Mouse (Mus musculus) limb, embryonic 14.5 days (tissue): ENCODE data around the gene Gpr15. TPM values are rescaled to one million over a fixed set of nuclear protein-coding genes. Genes with fewer than 3 reads are reported as not detected.

Source experiments
- ATAC-seq: fragments of 200-750 bp; cut with Nextera tagmentation; 2 replicates; pipeline ENCODE4 v1.8.0; 2017; ENCODE audit warnings: low read depth, moderate number of reproducible peaks, moderate TSS enrichment; ENCODE audit not compliant: low FRiP score
- DNase-seq: peaks from one replicate; pipeline ENCODE4 v3.0.0-alpha.2; 2015; ENCODE audit warnings: low spot score
- H3K27ac ChIP-seq: fragments of 300-500 bp; sonication (generic); replicated peaks from 2 replicates; pipeline ENCODE4 v1.5.1; 2014; ENCODE audit warnings: low read depth, mild to moderate bottlenecking, low read length, moderate library complexity, mixed read lengths
- H3K27me3 ChIP-seq: fragments of 300-500 bp; sonication (generic); 2 replicates; pipeline ENCODE4 v1.6.1; 2014; ENCODE audit warnings: low read length, mixed read lengths; ENCODE audit not compliant: control insufficient read depth, insufficient read depth
- H3K36me3 ChIP-seq: fragments of 300-500 bp; sonication (generic); 2 replicates; pipeline ENCODE4 v1.6.1; 2014; ENCODE audit warnings: mild to moderate bottlenecking, low read length, moderate library complexity, mixed read lengths; ENCODE audit not compliant: control insufficient read depth, insufficient read depth
- H3K4me1 ChIP-seq: fragments of 300-500 bp; sonication (generic); 2 replicates; pipeline ENCODE4 v1.6.1; 2014; ENCODE audit warnings: antibody characterized with exemption, low read length, mixed read lengths; ENCODE audit not compliant: control insufficient read depth, insufficient read depth
- H3K4me2 ChIP-seq: fragments of 300-500 bp; sonication (generic); replicated peaks from 2 replicates; pipeline ENCODE4 v1.6.1; 2014; ENCODE audit warnings: low read depth, mild to moderate bottlenecking, low read length, moderate library complexity; ENCODE audit not compliant: severe bottlenecking
- H3K4me3 ChIP-seq: fragments of 300-500 bp; sonication (generic); replicated peaks from 2 replicates; pipeline ENCODE4 v1.5.1; 2014; ENCODE audit warnings: low read length
- H3K9ac ChIP-seq: fragments of 300-500 bp; sonication (generic); 2 replicates; pipeline ENCODE4 v1.6.1; 2014; ENCODE audit warnings: mild to moderate bottlenecking, low read depth, low read length, moderate library complexity; ENCODE audit not compliant: severe bottlenecking
- H3K9me3 ChIP-seq: fragments of 300-500 bp; sonication (generic); 2 replicates; pipeline ENCODE4 v1.6.1; 2016; ENCODE audit warnings: low read length; ENCODE audit not compliant: control insufficient read depth
- POLR2A ChIP-seq: fragments of 200-500 bp; IDR thresholded peaks from 2 replicates; pipeline ENCODE4 v1.8.0; 2012; ENCODE audit warnings: inconsistent platforms, mild to moderate bottlenecking, moderate library complexity, borderline replicate concordance; ENCODE audit not compliant: insufficient read depth, insufficient read length; ENCODE audit errors: extremely low read depth
- WGBS: fragments of 180-500 bp; shearing (Covaris S2); extraction: QIAGEN DNeasy Blood & Tissue Kit; methylation state at CpG from one replicate; pipeline ENCODE4 v1.1.7; 2014; 5-methylcytosine and 5-hydroxymethylcytosine counted together
- polyA plus RNA-seq, 2 experiments: library from polyadenylated mRNA; depleted of rRNA in 1 of 2; stranded (reverse) in 1 of 2; unstranded in 1 of 2; fragments of >200 nt; fragmentation: Nextera tagmentation in 1 of 2; extraction: Ambion mirVana in 1 of 2; gene quantifications; 2 replicates each; pipeline versions ENCODE4 v1.2.1 to v1.2.3; 2012 to 2014

Gpr15 gene
- polyA plus RNA-seq, 2 experiments = 0.05 to 0.15 TPM

DNA sequence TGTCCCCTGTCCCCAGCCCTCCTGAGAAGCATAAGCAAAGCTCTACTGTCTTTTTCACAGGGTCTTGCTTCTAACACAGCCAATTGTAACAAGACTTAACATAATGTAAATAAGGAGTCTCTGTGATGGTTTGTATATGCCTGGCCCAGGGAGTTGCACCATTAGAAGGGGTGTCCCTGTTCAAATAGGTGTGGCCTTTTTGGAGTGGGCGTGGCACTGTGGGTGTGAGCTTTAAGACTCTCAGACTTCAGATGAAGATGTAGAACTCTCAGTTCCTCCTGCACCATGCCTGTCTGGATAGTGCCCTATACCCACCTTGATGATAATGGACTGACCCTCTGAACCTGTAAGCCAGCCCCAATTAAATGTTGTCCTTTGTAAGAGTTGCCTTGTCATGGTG lies 19.9 kb upstream of the Gpr15 start:
- no peak for TF ChIP-seq POLR2A
- DNase-seq (no peak), ATAC-seq (no peak)
- H3K9me3 ChIP-seq = no peaks in the 10 kb centered on the region
- no peaks in the 10 kb centered on the region for H3K27me3 ChIP-seq
- H3K27ac ChIP-seq = no peak overlapping the region
- no peaks in the 10 kb centered on the region for H3K4me1 ChIP-seq
- no peak overlapping the region for H3K9ac ChIP-seq
- no peak overlapping the region for H3K4me2 ChIP-seq
- peaks cover 21% of the 10 kb centered on the region for H3K36me3 ChIP-seq
- 95% methylated on average over 1 of the region's 1 CpGs for WGBS
- no peak overlapping the region for H3K4me3 ChIP-seq

DNA sequence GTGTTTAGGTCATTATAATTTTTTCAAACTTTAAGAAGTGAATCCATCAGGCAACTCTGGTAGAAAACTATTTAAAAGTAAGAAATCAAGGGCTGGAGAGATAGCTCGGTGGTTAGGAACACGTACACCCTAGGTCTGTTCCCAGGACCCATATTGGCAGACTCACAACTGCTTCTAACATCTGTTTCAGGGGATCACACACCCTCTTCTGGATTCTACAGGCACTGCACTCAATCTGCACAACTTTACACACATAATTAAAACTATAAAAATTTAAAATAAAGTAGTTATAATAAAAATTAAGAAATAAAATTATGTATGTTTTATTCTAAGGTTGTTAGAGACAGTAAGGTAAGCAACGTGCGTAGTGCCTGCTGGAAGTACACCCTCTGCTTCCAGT lies 19.3 kb upstream of the Gpr15 start:
- no peak overlapping the region for H3K4me2 ChIP-seq
- peaks cover 27% of the 10 kb centered on the region for H3K36me3 ChIP-seq
- no peak for TF ChIP-seq POLR2A
- H3K27me3 ChIP-seq = no peaks in the 10 kb centered on the region
- H3K9me3 ChIP-seq = no peaks in the 10 kb centered on the region
- H3K27ac ChIP-seq = no peak overlapping the region
- H3K4me1 ChIP-seq = no peaks in the 10 kb centered on the region
- WGBS = 78% methylated on average over 4 of the region's 4 CpGs
- no peak overlapping the region for H3K4me3 ChIP-seq
- no peak for ATAC-seq
- H3K9ac ChIP-seq = no peak overlapping the region
- DNase-seq = no peak

DNA sequence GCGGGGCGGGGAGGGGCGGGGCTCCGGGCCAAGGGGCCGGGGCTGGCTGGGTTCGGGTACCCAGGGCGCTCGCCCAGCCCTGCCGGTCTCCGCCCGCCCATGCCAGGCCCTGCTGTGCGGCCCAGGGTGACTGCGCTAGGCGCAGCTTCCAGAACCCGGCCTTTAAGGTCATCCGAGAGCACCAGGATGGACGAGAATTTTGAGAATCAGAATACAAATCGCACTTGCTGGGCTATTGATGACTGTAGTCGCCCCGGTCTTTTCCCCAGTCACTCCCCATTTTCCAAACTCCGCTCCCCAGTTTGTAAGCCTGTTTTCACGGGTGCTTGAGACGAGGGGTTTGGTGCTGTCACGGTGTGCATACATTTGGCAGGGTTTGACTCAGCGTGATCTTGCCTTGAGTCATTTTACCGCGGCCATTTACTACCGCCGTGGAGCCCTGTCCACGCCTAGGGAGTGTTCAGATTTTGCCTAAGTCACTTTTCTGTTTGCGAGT lies 9.4 kb upstream of the Gpr15 start:
- H3K9me3 ChIP-seq = no peaks in the 10 kb centered on the region
- under 1% methylated on average over 19 of the region's 31 CpGs for WGBS
- peaks cover 34% of the 10 kb centered on the region for H3K36me3 ChIP-seq
- TF ChIP-seq POLR2A = no peak
- peak overlapping the region; percentile 72 for H3K9ac ChIP-seq
- no peaks in the 10 kb centered on the region for H3K4me1 ChIP-seq
- peak overlapping the region; percentile 54 for H3K4me2 ChIP-seq
- H3K27ac ChIP-seq = peak overlapping the region; percentile 81
- H3K27me3 ChIP-seq = no peaks in the 10 kb centered on the region
- peak overlapping the region; percentile 70 for H3K4me3 ChIP-seq
- ATAC-seq (peak; percentile 85), DNase-seq (no peak)

DNA sequence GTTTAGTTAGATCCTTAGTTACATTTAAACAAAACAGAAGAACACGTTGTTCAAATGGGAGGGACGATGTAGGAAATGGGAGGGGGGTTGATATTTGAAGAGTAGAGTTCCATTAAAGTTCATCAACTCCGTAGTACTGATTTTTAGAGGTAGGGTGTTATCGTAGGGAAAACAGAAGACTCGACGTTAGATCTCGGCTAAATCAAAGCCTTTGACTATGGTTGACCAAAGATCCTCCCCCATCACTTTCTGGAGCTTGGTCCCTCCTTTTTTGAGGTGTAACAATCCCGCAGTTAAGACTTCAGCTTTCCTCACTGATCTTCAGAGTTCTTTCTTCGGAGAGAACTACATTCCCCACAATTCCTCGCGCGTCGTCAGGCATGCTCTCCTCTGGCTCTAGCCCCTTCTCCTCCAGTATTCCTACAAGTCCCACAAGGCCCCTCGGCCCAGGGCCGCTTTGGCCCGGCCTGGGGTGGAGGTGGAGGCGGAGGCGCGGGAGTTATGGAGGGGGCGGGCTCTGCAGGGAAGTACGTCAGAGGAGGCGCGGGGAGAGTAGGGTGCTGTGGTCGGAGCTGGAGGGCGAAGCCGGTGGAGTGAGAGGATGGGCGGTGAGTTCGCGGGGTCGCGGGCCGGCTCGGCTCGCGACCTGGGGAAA lies 8.7 kb upstream of the Gpr15 start, which contains the start of gene Cldnd1:
TSS of gene Cldnd1 (plus strand) at position 434 of the 655 bp plus-strand sequence.
- H3K27ac ChIP-seq = peak within 1 kb of the TSS; percentile 81
- WGBS = 3% methylated on average over 25 of the region's 35 CpGs
- ATAC-seq (peak; percentile 100), DNase-seq (peak; percentile 98)
- no peaks in the 10 kb centered on the region for H3K4me1 ChIP-seq
- H3K36me3 ChIP-seq = peaks cover 28% of the 10 kb centered on the region
- peak within 1 kb of the TSS; percentile 70 for H3K4me3 ChIP-seq
- H3K9me3 ChIP-seq = no peaks in the 10 kb centered on the region
- H3K9ac ChIP-seq = peak within 1 kb of the TSS; percentile 72
- H3K4me2 ChIP-seq = peak within 1 kb of the TSS; percentile 54
- H3K27me3 ChIP-seq = no peaks in the 10 kb centered on the region
- no peak for TF ChIP-seq POLR2A

DNA sequence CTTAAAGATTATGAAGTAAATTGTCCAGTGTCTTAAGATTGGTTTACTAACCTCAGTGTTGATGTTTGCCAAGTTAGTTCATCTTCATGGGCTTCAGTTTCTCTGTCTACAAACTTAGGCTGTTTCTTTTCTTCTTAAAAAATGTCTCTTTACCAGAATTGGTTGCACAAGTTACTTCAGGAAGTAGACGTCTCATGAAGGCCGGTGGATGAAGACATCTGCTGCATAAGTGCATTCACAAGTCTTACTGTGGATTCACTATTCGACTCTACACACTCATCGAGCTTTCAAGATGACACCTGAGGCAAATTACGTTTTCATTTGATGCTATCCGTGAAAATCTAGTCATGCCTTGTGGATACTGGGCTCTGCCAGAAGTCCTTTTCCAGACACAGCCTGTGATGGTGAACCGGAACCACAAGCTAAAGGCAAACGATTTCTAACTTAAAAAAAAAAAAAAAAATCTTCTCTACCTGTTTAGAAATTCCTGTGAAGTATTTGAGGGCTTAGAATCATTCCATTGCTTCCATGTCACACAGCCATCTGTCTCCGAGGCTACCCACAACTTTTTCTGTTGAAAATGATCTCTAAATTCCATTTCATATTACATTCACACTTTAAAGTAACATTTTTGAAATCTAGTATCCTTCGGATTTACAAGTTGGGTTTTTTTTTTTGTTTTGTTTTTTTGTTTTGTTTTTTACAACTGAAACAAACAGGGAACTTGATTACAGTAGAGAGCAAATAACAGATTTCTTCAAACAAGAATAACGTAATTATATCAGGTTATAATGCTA lies 8.0 kb upstream of the Gpr15 start:
- Histone ChIP-seq H3K4me2 (peak overlapping the region; percentile 40), H3K27ac (no peak overlapping the region), H3K27me3 (no peaks in the 10 kb centered on the region), H3K4me3 (peak overlapping the region; percentile 70), H3K9me3 (no peaks in the 10 kb centered on the region), H3K9ac (no peak overlapping the region; the same call in 1 of the 2 replicates), H3K4me1 (no peaks in the 10 kb centered on the region), H3K36me3 (peaks cover 20% of the 10 kb centered on the region)
- ATAC-seq (no peak), DNase-seq (no peak)
- WGBS = 78% methylated on average over 11 of the region's 11 CpGs
- TF ChIP-seq POLR2A = no peak
